Mouse (Mus musculus) testis, adult 2 months (tissue): ENCODE data around the gene Asb13. TPM values are rescaled to one million over a fixed set of nuclear protein-coding genes. Genes with fewer than 3 reads are reported as not detected.

Source experiments
- H3K27ac ChIP-seq: fragments of 200-500 bp; 2 replicates; pipeline ENCODE4 v1.5.1; 2012; ENCODE audit warnings: low read depth, low read length; ENCODE audit not compliant: control insufficient read depth, insufficient read depth
- H3K27me3 ChIP-seq: fragments of 200-500 bp; 2 replicates; pipeline ENCODE4 v1.6.1; 2012; ENCODE audit warnings: mild to moderate bottlenecking, low read length, moderate library complexity; ENCODE audit not compliant: control insufficient read depth, insufficient read depth
- H3K36me3 ChIP-seq: fragments of 200-500 bp; 2 replicates; pipeline ENCODE4 v1.6.1; 2012; ENCODE audit warnings: mild to moderate bottlenecking, low read length; ENCODE audit not compliant: control insufficient read depth, insufficient read depth
- H3K4me1 ChIP-seq: fragments of 200-500 bp; 2 replicates; pipeline ENCODE4 v1.6.1; 2012; ENCODE audit warnings: low read length; ENCODE audit not compliant: control insufficient read depth, insufficient read depth
- H3K4me3 ChIP-seq: fragments of 200-500 bp; 2 replicates; pipeline ENCODE4 v1.5.1; 2012; ENCODE audit warnings: low read depth, mild to moderate bottlenecking, low read length, moderate library complexity, mixed read lengths; ENCODE audit not compliant: control insufficient read depth
- CTCF ChIP-seq: fragments of 200-500 bp; IDR thresholded peaks from 2 replicates; pipeline ENCODE4 v1.5.1; 2012; ENCODE audit warnings: low read depth, mild to moderate bottlenecking, inconsistent platforms, low read length, moderate library complexity; ENCODE audit not compliant: control insufficient read depth, insufficient read depth, insufficient replicate concordance
- POLR2A ChIP-seq: fragments of 200-500 bp; IDR thresholded peaks from 2 replicates; pipeline ENCODE4 v1.6.1; 2012; ENCODE audit warnings: low read depth, mild to moderate bottlenecking, inconsistent platforms, low read length, moderate library complexity; ENCODE audit not compliant: control insufficient read depth
- polyA plus RNA-seq: library from polyadenylated mRNA; depleted of rRNA; stranded (reverse); fragments of >200 nt; gene quantifications from 2 replicates; pipeline ENCODE4 v1.2.3, GENCODE M21; 2012

Gene Asb13
- polyA plus RNA-seq, 1 experiment, result 0.46 TPM

GRCm38 (mm10) chr13:3673151-3673550, 39.3 kb downstream of the Asb13 start:
- Histone ChIP-seq H3K36me3 (no peaks in the 10 kb centered on the region), H3K27ac (no peak overlapping the region), H3K4me3 (no peak overlapping the region), H3K27me3 (no peaks in the 10 kb centered on the region), H3K4me1 (no peaks in the 10 kb centered on the region)
- TF ChIP-seq POLR2A (no peak), CTCF (no peak)

DNA sequence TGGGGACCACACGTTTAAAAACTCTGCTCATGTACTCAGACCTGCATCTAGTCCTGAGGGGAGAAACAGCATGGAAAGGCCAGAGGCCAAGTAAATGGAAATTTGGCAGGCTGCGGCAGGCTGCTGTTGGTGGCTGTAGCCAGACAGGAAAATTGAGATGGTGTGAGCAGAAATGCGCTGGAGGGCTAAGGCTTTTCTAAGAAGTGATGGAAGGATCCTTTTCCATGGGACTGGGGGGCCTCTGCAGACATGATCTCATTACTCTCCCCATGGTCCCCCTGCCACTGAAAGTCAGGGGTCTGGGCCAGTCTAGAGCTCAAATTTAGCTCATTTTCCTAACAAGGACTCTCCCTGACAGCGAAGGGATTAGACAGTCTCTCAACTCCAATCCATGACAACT, 39.8 kb downstream of the Asb13 start:
- Histone ChIP-seq H3K27ac (no peak overlapping the region), H3K4me1 (no peaks in the 10 kb centered on the region), H3K27me3 (no peaks in the 10 kb centered on the region), H3K4me3 (no peak overlapping the region), H3K36me3 (no peaks in the 10 kb centered on the region)
- TF ChIP-seq POLR2A, result no peak
- TF ChIP-seq CTCF, result no peak

- H3K4me1 ChIP-seq, result no peaks in the 10 kb centered on the region
- H3K36me3 ChIP-seq, result no peaks in the 10 kb centered on the region
Observed at GRCm38 (mm10) chr13:3675855-3676254, 42.0 kb downstream of the Asb13 start.

GRCm38 (mm10) chr13:3679098-3679497, 45.3 kb downstream of the Asb13 start:
- TF ChIP-seq POLR2A (no peak), CTCF (no peak)
- no peaks in the 10 kb centered on the region for H3K27me3 ChIP-seq
- H3K36me3 ChIP-seq, result no peaks in the 10 kb centered on the region
- H3K4me1 ChIP-seq, result no peaks in the 10 kb centered on the region
- no peak overlapping the region for H3K4me3 ChIP-seq
- H3K27ac ChIP-seq, result no peak overlapping the region

More at GRCm38 (mm10) chr13:3675855-3676254, 42.0 kb downstream of the Asb13 start:
- TF ChIP-seq POLR2A (no peak), CTCF (no peak)
- no peak overlapping the region for H3K4me3 ChIP-seq
- no peak overlapping the region for H3K27ac ChIP-seq
- no peaks in the 10 kb centered on the region for H3K27me3 ChIP-seq

- H3K27ac ChIP-seq, result no peak overlapping the region
- no peak for TF ChIP-seq CTCF
- no peak for TF ChIP-seq POLR2A
- H3K4me1 ChIP-seq, result no peaks in the 10 kb centered on the region
- no peaks in the 10 kb centered on the region for H3K36me3 ChIP-seq
- H3K4me3 ChIP-seq, result no peak overlapping the region
- no peaks in the 10 kb centered on the region for H3K27me3 ChIP-seq
Observed at GRCm38 (mm10) chr13:3686306-3686705, 52.5 kb downstream of the Asb13 start.

- H3K4me1 ChIP-seq, result no peaks in the 10 kb centered on the region
- no peaks in the 10 kb centered on the region for H3K27me3 ChIP-seq
- TF ChIP-seq CTCF (no peak), POLR2A (no peak)
- no peak overlapping the region for H3K4me3 ChIP-seq
- no peak overlapping the region for H3K27ac ChIP-seq
- H3K36me3 ChIP-seq, result no peaks in the 10 kb centered on the region
Observed at GRCm38 (mm10) chr13:3694599-3695343, 60.9 kb downstream of the Asb13 start.

GRCm38 (mm10) chr13:3696977-3697735, 63.3 kb downstream of the Asb13 start:
- H3K36me3 ChIP-seq, result no peaks in the 10 kb centered on the region
- H3K27ac ChIP-seq, result no peak overlapping the region
- H3K27me3 ChIP-seq, result no peaks in the 10 kb centered on the region
- H3K4me3 ChIP-seq, result no peak overlapping the region
- TF ChIP-seq POLR2A, result no peak
- TF ChIP-seq CTCF, result no peak
- H3K4me1 ChIP-seq, result no peaks in the 10 kb centered on the region
